Mouse (Mus musculus) kidney, postnatal 0 days (tissue): ENCODE measurements around the gene Mcrip2. TPM values are rescaled to one million over a fixed set of nuclear protein-coding genes. Genes with fewer than 3 reads are reported as not detected.

Experiments used
- ATAC-seq: fragments of 200-750 bp; cut with Nextera tagmentation; replicated peaks from 2 replicates; pipeline ENCODE4 v1.8.0; 2017; ENCODE audit warnings: low read depth, moderate number of reproducible peaks, moderate TSS enrichment, moderate library complexity; ENCODE audit not compliant: low FRiP score
- DNase-seq: peaks from one replicate; pipeline ENCODE4 v3.0.0-alpha.2; 2016; ENCODE audit warnings: low spot score
- H3K27ac ChIP-seq: fragments of 300-500 bp; sonication (generic); 2 replicates; pipeline ENCODE4 v1.5.1; 2014; ENCODE audit warnings: mild to moderate bottlenecking
- H3K27me3 ChIP-seq: fragments of 300-500 bp; sonication (generic); 2 replicates; pipeline ENCODE4 v1.6.1; 2014; ENCODE audit warnings: low read length, mixed read lengths; ENCODE audit not compliant: insufficient read depth
- H3K36me3 ChIP-seq: fragments of 300-500 bp; sonication (generic); 2 replicates; pipeline ENCODE4 v1.6.1; 2014; ENCODE audit warnings: low read length, mixed read lengths; ENCODE audit not compliant: insufficient read depth
- H3K4me1 ChIP-seq: fragments of 300-500 bp; sonication (generic); replicated peaks from 2 replicates; pipeline ENCODE4 v1.6.1; 2014; ENCODE audit warnings: antibody characterized with exemption, low read length, mixed read lengths; ENCODE audit not compliant: insufficient read depth
- H3K4me2 ChIP-seq: fragments of 300-500 bp; sonication (generic); 2 replicates; pipeline ENCODE4 v1.6.1; 2014; ENCODE audit warnings: mild to moderate bottlenecking, low read length, moderate library complexity, mixed read lengths
- H3K4me3 ChIP-seq: fragments of 300-500 bp; sonication (generic); replicated peaks from 2 replicates; pipeline ENCODE4 v1.5.1; 2014; ENCODE audit warnings: low read depth, low read length
- H3K9ac ChIP-seq: fragments of 300-500 bp; sonication (generic); 2 replicates; pipeline ENCODE4 v1.6.1; 2014; ENCODE audit warnings: low read depth, low read length
- H3K9me3 ChIP-seq: fragments of 300-500 bp; sonication (generic); replicated peaks from 2 replicates; pipeline ENCODE4 v1.6.1; 2016; ENCODE audit warnings: low read length, inconsistent platforms, mixed read lengths
- CTCF ChIP-seq: IDR thresholded peaks from 2 replicates; pipeline ENCODE4 v1.5.1; 2016; ENCODE audit warnings: antibody characterized with exemption, low read depth, mild to moderate bottlenecking, moderate library complexity
- WGBS: fragments of 180-500 bp; shearing (Covaris S2); extraction: QIAGEN DNeasy Blood & Tissue Kit; methylation state at CpG from one replicate; pipeline ENCODE4 v1.1.7; 2014; 5-methylcytosine and 5-hydroxymethylcytosine counted together
- polyA plus RNA-seq: library from polyadenylated mRNA; unstranded; fragments of >200 nt; fragmentation: Nextera tagmentation; extraction: Ambion mirVana; gene quantifications from 2 replicates; pipeline ENCODE4 v1.2.1, GENCODE M21; 2015

The Mcrip2 gene
- polyA plus RNA-seq, 1 experiment from 2014 or later = 138 TPM

DNA sequence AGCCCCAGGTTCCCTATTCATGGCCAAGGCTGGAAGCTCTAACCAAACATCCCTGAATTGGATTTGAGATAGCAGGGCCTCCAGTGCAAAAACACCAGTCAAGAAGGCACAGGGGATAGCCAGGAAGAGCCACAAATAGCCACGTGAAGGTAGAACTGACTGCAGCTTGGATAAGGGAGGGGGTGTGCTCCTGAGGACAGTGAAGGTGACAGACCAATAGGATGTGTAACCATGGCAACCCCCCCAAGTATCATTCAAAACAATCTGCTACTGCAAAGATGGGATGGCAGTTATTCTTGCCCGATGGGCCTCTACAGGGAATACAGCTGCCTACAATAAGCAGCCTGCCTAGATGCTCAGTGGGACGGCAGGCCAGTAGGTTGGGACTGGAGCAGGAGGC, 31.0 kb downstream of the Mcrip2 start:
- ATAC-seq (no peak), DNase-seq (no peak)
- TF ChIP-seq CTCF = no peak
- Histone ChIP-seq H3K9me3 (no peaks in the 10 kb centered on the region), H3K4me1 (peaks cover 34% of the 10 kb centered on the region), H3K9ac (0 out of 2 replicates have a peak overlapping the region, but pooled peaks have one; percentile 64), H3K36me3 (peaks cover 42% of the 10 kb centered on the region), H3K4me2 (peak overlapping the region; percentile 78; the same call in 1 of the 2 replicates), H3K27me3 (no peaks in the 10 kb centered on the region), H3K4me3 (no peak overlapping the region), H3K27ac (peak overlapping the region; percentile 84; the same call in 1 of the 2 replicates)
- 58% methylated on average over 3 of the region's 3 CpGs for WGBS

DNA sequence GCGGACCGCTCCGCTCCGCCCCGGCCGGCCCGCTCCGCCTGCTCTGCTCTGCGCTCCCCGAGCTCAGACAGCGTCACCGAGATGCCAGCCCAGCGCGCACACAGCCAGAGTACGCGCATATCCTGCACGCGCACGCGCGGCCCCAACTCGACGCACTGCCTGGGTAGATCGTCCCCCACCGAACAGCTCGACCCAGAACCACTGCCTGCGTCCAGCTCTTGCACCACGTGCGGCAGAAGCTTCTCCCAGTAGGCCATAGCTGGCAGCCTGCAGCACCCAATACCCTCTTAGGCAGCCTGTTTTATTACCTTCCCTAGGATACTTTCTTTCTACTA, 31.5 kb downstream of the Mcrip2 start, which contains the start of gene Rhbdl1:
Gene Rhbdl1, minus strand, starts transcription at position 220 of the 335 bp plus-strand sequence.
- ATAC-seq = no peak; the same call in 1 of the 2 replicates
- peak within 1 kb of the TSS; percentile 64 for H3K9ac ChIP-seq
- no peaks in the 10 kb centered on the region for H3K27me3 ChIP-seq
- no peak for TF ChIP-seq CTCF
- 2% methylated on average over 29 of the region's 29 CpGs for WGBS
- peak within 1 kb of the TSS; percentile 34 for H3K4me3 ChIP-seq
- H3K4me2 ChIP-seq = peak within 1 kb of the TSS; percentile 78
- peak; percentile 53 for DNase-seq
- no peaks in the 10 kb centered on the region for H3K9me3 ChIP-seq
- H3K36me3 ChIP-seq = peaks cover 38% of the 10 kb centered on the region
- H3K4me1 ChIP-seq = peaks cover 35% of the 10 kb centered on the region
- H3K27ac ChIP-seq = peak within 1 kb of the TSS; percentile 84

DNA sequence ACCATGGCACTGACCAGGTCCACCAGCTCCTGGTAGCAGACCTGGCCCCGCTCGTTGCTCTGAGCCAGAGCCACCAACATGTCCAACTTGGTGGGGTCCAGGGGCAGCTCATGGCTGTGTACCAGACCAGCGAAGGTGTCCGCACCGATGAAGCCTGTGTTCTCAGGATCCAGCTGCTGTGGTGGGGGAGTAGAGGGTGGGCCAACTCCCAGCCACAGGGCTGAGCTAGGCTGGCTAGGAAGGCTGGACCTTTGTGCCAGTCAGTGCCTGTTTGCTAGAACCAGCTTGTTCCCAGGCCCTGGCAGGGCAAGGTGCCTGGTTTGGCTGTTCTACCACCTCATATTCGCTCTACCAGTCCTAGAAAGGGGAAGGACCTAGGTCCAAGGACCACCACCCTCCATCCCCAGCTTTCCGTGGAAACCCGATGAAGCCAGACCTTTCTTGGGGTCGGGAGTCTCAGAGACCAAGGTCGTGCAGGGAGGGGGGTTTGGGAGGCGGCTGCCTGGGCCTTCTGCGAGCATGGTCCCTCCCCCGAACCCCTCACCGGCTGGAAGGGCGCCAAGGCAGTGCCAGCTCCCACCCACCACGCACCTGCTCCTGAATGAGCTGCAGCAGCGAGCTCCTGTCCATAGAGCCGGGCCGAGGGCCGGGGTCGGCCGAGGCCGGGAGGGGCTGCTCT, 32.0 kb downstream of the Mcrip2 start:
- H3K9me3 ChIP-seq = no peaks in the 10 kb centered on the region
- 14% methylated on average over 23 of the region's 23 CpGs for WGBS
- peak overlapping the region; percentile 84 for H3K27ac ChIP-seq
- DNase-seq (no peak), ATAC-seq (no peak; the same call in 1 of the 2 replicates)
- H3K4me3 ChIP-seq = peak overlapping the region; percentile 34
- H3K27me3 ChIP-seq = no peaks in the 10 kb centered on the region
- H3K9ac ChIP-seq = peak overlapping the region; percentile 64
- peak overlapping the region; percentile 78 for H3K4me2 ChIP-seq
- peaks cover 40% of the 10 kb centered on the region for H3K4me1 ChIP-seq
- H3K36me3 ChIP-seq = peaks cover 33% of the 10 kb centered on the region
- no peak for TF ChIP-seq CTCF

DNA sequence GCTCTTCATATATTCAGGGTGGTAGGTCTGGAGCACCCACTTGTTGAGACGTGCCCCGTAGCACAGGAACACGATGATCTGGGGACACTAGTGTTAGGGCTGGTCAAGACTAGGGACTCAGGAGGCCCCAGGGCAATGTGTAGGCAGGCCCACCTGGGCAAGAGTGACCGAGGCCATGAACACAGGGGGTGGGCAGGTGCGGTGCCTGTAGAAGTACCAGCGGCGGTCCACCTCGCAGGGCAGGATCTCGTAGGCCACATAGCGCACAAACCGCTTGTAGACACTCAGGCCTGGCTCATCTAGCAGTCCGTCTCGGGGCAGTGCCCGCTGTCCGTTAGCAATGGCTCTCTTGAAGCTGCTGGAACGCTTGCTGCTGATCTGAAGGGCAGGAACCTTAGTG, 32.7 kb downstream of the Mcrip2 start:
- Histone ChIP-seq H3K27ac (peak overlapping the region; percentile 84), H3K9ac (no peak overlapping the region), H3K27me3 (no peaks in the 10 kb centered on the region), H3K4me3 (no peak overlapping the region), H3K4me2 (no peak overlapping the region), H3K4me1 (peaks cover 45% of the 10 kb centered on the region), H3K9me3 (no peaks in the 10 kb centered on the region), H3K36me3 (peaks cover 33% of the 10 kb centered on the region)
- 86% methylated on average over 16 of the region's 16 CpGs for WGBS
- DNase-seq (no peak), ATAC-seq (no peak)
- TF ChIP-seq CTCF = no peak

DNA sequence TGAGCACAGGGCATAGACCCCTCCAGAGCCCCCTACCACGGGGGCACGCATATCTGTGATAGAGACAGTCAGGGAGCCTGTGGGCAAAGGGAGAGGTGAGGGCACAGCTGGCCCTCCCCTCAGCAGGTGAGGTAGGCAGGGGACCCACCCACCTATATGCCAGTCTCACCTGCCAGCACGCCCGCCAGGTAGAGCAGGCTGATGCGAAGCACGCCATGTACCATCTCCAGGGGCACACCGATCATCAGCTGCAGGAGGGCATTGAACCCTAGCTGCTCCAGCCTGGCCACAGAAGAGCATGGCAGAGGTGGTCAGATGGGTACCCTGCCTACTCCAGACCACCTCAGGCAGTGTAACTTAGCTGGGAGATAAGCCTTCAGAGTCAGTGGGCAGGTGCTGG, 33.3 kb downstream of the Mcrip2 start:
- peak overlapping the region; percentile 92 for H3K4me2 ChIP-seq
- no peak for TF ChIP-seq CTCF
- no peak overlapping the region for H3K4me3 ChIP-seq

DNA sequence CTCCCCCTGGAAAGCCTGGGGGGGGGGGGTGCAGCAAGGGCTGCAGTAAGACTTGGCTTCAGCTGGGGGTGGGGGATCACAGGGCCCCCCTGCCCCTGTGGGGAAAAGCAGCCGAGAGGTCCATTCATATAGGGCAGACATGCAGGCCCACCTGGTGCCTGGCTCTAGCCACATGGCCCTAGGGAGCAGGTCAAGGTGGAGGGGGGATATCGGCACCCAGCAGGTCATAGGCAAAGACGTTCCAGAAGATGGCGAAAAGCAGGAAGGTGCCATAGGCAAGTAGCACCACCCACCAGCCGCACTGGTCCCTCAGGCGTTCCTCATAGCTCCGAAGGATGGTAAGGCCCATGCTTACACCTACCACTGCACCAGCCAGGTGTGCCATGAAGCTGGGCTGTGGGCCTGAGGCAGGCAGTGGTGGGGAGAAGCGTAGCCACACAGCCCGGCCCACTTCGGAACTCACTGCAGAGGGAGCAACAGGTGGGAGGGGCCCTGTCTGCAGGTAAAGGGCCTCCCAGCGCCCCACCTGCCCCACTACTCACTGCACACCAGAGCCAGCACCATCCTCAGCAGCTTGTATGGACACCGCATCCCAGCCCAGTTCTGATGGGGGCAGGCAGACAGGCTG, 33.9 kb downstream of the Mcrip2 start:
- Histone ChIP-seq H3K4me1 (peaks cover 50% of the 10 kb centered on the region), H3K9me3 (no peaks in the 10 kb centered on the region), H3K36me3 (peaks cover 30% of the 10 kb centered on the region; the same call in 1 of the 2 replicates), H3K9ac (peak overlapping the region; percentile 76), H3K4me3 (peak overlapping the region; percentile 81), H3K27ac (peak overlapping the region; percentile 99), H3K4me2 (peak overlapping the region; percentile 92), H3K27me3 (no peaks in the 10 kb centered on the region)
- ATAC-seq (no peak), DNase-seq (no peak)
- no peak for TF ChIP-seq CTCF
- WGBS = 75% methylated on average over 12 of the region's 12 CpGs

More for the DNA sequence above, 33.3 kb downstream of the Mcrip2 start:
- H3K36me3 ChIP-seq = peaks cover 33% of the 10 kb centered on the region
- DNase-seq (no peak), ATAC-seq (no peak)
- 94% methylated on average over 7 of the region's 7 CpGs for WGBS
- H3K9me3 ChIP-seq = no peaks in the 10 kb centered on the region
- peak overlapping the region; percentile 76; the same call in 1 of the 2 replicates for H3K9ac ChIP-seq
- H3K4me1 ChIP-seq = peaks cover 45% of the 10 kb centered on the region
- no peak overlapping the region for H3K27ac ChIP-seq
- H3K27me3 ChIP-seq = no peaks in the 10 kb centered on the region
